Mouse (Mus musculus): ENCODE data around the gene Ppp1ca.

The Ppp1ca gene

DNA sequence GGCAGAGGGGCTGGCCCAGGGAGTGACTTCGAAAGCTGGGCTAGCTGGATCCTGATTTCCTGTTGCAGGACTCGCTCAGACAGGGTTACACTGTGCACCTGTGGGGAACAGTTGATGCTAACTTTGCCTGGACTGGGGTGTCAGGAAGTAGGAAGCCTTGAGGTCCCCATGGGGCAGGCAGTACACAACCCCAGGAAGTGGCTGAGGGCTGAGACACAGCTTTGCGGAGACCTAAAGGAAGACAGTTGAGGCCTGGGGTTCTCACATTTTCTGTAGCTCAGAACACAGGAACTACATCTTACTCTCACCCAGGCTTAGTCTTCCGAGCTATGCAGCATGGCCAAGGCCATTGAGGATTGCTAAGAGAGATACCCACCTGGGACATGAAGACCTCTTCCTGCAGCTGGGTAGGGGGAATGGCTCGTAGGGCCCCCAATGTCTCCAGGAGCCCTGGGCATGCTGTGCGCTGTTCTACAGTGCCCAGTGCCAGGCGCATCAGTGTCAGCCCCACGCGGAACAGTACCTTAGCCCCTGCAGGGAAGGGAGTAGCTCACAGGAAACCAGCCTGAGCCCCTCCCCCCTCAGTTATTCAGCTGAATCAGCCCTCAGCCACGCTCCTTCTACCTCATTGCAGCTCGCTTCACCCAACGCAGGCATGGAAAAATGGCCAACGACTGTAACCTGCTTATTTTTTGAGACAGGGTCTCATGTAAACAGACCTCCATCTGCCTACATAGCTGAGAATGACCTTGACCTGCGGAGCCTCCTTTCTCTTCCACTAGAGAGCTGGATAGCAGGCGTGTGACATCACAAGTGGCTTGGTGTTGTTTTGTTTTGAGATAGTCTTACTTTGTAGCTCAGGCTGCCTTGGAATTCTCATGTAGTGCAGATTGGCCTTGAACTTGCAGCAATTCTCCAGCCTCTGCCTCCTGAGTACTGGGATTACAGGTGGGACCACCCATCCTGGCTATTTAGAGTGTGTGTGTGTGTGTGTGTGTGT is 6.6 kb upstream of the Ppp1ca start:
- DNase-seq (ENCODE audit: low read depth, low spot score), result no peak

DNA sequence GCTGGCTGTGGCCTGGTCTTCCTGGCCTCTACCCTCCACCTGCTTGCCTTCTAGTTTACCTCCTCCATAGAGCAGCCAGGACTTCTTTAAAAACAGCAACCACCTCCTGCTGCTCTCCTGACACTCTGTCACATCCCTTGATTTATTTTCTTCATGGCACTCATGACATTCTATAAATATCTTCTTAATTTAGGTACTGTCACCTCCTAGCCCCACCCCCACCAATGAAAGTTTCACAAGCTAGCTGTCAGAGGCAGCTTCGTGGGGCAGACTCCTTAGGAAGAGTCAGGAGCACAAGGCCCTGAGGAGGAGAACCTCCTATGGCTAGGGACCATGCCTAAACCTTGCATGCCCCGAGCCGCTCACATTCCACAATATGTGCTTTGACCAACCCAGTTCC is 4.6 kb upstream of the Ppp1ca start:
- DNase-seq (ENCODE audit: low read depth, low spot score), result no peak

DNA sequence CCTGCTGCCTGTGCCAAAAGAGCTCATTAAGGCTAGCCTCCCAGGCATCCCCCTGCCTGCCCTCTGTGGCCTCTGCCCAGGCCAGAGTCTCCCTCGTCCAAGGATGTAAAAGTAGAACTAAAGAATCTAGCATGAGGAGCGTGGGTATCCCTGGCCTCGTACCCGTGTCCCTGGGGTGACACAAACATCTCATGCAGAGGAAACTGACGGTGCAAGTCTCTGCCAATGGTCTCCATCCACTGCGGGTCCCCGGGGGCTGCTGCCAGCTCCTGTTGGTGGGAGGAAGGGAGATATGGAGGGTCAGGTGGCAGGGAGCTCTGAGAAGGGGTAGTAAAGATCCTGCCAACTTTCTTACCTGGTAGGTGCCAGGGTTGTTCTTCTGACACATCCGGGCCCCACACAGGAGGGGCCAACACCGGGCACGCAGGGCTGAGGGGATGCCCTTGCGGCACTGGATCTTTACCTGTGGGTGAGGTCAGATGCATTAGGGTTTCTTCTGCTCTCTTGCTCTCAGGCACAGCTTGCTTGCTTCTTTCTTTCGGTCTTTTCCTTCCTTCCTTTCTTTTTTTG is 2.7 kb upstream of the Ppp1ca start:
- no peak for DNase-seq (ENCODE audit: low read depth, low spot score)

DNA sequence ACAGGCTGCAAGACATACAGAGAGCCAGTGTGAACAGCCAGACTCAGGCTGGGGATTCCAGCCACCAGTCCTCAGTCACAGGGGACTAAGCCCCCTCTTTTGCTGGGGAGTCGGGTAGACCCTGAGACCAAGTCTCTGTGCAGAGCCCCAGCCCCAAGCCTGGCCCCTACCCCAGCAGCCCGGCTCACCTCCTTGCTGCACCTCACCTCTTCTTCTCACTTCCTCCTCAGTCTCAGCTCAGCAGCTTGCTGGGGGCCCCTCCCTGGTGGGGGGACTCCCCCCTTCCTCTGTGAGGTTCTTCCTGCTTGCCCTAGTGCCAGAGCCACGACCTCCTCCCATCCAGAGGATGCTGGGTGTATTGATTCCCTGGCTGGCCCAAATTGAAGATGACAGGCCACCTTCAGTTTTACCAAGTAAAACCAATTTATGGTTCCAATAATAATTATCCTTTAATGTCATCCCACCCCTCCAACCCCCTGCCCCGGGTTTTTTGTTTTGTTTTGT is 982 bp upstream of the Ppp1ca start, which contains the start of gene Tbc1d10c:
Tbc1d10c (minus strand) TSS at position 454 of the 504 bp plus-strand sequence.
- DNase-seq (ENCODE audit: low read depth, low spot score), result no peak

DNA sequence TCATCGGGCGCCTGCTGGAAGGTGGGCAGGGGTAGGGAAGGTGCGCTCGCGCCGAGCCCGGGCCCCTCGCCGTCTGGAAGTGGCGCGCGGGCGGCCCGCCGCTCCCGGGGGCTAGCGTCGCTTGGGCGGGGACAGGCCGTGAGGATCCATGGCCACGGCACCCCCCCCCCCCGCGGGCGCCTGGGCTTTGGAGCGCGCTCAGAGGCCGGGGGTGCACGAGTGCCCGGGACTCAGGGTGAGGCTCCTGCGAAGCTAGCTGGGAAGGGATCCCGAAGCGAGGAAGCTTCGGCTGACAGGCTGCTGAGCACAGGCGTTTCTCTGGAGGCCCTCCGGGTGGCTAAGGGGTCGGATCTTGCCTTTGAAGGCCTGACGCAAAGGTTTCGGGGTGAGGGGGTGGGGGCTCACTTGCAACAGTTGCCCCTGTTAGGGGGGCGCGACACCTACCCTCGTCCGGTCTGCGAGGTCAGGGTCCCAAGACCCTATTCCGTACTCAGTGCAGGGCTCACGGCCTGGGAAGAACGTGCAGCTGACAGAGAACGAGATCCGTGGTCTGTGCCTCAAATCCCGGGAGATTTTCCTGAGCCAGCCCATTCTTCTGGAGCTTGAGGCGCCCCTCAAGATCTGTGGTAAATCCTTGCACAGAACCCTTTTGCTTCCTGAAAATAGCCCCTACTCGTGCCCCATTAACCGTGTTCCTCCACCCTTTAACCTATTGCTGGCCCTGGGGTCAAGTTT is 553 bp downstream of the Ppp1ca start:
- no peak for DNase-seq (ENCODE audit: low read depth, low spot score)

DNA sequence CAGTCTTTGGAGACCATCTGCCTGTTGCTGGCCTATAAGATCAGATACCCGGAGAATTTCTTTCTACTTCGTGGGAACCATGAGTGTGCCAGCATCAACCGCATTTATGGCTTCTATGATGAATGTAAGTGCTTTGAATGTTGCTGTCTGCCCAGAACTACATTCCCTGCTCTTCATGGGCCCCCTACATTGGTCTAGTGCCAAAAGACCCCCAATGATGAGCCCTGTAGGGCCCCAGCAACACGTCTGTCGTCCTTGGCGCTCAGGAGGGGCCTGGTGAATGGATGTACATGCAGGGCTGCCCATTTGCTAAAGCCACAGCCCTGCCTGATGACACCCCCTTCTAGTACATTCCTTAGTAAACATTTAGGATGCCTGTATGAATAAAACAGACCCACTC is 1.3 kb downstream of the Ppp1ca start:
- no peak for DNase-seq (ENCODE audit: low read depth, low spot score)

DNA sequence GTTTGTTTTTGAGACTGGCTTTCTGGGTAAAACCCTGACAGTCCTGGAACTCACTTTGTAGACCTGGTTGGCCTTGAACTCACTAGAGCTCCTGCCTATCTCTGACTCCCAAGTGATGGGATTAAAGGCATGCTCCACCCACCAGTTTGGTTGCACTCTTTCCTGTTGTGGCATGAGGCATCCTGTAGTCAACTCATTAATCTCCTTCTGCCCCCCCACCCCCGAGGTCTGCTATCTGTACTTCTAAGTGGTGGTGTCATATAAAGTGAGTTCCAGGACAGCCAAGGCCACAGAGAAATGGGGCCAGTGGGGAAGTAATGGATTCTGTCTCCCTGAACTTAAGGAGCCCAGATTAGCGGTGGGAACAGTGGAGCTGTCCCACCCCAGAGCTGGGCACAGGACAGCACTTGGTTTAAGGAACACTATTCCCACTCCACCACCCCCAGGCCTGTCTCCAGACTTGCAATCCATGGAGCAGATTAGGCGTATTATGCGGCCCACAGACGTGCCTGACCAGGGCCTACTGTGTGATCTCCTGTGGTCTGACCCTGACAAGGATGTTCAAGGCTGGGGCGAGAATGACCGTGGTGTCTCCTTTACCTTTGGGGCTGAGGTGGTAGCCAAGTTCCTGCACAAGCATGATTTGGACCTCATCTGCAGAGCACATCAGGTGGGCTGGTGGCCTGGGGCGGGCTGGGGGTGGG is 2.3 kb downstream of the Ppp1ca start:
- DNase-seq (ENCODE audit: low read depth, low spot score), result no peak

DNA sequence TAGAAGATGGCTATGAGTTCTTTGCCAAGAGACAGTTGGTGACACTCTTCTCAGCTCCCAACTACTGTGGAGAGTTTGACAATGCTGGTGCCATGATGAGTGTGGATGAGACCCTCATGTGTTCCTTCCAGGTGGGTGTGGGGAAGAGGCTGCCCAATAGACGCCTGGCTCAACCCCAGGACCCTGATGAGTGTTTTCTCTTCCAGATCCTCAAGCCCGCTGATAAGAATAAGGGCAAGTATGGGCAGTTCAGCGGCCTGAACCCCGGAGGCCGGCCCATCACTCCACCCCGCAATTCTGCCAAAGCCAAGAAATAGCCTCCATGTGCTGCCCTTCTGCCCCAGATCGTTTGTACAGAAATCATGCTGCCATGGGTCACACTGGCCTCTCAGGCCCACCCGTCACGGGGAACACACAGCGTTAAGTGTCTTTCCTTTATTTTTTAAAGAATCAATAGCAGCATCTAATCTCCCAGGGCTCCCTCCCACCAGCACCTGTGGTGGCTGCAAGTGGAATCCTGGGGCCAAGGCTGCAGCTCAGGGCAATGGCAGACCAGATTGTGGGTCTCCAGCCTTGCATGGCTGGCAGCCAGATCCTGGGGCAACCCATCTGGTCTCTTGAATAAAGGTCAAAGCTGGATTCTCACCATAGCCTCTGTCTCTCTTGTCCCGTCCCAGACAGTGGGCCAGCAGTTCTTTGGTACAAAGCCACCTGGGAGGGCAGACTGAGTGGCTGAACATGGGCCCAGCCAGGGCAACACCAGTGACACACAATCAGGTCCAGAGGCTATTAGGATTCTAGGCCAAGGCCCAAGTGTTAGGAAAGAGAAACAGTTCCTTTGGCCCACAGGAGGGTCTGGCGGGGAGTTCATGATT is 3.1 kb downstream of the Ppp1ca start:
- DNase-seq (ENCODE audit: low read depth, low spot score), result no peak

DNA sequence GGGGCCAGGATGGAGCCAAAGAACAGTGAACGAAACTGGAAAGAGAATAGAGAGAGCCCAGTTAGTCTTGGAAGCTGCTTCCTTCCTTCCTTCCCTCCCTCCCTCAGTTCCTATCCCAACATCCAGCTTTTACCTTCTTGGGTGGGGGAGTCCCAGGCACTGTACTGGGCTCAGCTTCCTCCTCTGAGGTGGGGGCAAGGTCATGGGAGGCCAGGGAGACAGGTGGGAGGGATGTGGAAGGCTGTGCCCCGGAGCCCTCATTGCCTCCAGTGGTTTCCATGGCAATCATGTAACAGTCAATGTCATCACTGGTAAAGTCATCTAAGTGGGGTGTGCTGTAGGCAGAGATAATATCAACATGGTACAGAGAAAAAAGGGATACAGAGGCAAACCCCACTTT is 4.2 kb downstream of the Ppp1ca start:
- DNase-seq (ENCODE audit: low read depth, low spot score), result no peak

DNA sequence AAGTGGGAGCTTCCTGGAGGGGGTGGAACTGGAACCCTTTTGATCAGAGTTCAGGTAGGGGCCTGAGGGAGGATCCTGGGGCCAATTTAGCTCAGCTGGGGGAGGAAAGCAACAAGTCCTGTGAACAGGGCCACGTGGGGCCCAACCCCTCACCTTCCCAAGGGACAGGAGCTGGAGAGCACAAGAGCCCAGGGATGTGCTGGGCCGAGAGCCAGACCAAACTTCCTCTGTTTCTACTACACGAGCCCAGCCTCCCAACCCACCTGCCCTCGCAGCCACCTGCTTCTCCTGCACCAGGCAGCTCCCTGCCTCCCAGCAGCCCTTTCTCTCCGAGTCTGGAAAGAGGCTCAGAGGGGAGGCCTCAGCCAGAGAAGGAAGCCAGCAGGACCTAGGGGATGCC is 4.7 kb downstream of the Ppp1ca start:
- DNase-seq (ENCODE audit: low read depth, low spot score), result no peak

DNA sequence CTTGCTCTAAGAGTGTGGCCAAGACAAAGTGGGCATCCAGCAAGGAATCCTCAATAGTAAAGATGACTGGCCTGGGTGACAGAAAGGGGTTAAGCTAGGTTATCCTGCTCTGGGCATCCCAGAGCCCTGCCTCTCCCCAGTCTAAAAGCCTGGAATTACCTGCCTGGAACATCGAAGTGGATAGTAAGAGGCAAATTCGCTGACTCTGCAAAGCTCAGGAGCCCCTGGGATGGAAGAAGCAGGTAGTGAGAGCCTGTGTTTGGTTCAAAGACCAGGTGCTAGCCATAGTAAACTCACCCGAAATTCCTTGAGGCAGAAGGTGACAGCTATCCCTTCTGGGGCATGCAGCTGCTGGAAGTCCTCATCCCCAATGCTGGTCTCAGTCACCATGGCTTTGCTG is 5.3 kb downstream of the Ppp1ca start:
- DNase-seq (ENCODE audit: low read depth, low spot score), result no peak

DNA sequence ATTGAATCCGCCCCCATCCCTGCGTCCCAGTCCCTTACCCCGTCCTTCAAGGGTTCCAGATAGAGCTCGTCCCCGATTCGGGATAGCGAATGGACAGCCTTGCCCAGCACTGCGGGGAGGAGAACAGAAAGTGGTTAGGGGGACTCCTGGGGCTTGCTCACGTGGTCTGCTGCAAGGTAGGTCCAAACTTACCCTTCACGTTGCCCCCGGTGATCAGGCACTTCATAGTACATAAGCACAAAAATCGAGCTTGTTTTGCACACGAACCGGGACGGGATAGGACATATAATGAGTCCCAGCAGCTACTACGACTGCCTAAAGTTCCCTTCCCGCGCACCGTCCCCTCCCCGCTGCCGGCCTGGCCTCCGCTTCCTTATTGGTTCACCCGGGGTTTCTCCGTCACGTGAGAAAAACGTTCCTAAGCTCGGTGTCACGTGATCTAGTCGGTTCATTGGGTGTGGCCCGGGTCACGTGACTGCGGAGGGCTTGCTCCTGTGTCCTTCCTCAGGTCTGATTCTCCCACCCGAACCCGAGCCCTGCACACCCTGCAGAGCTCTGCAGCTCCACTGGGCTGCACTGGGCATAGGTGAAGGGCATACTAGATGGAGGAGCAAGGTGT is 9.5 kb downstream of the Ppp1ca start, which contains the start of gene Rad9a:
Rad9a (minus strand) TSS at position 372 of the 619 bp plus-strand sequence.
- peak; percentile 92 for DNase-seq (ENCODE audit: low read depth, low spot score)

DNA sequence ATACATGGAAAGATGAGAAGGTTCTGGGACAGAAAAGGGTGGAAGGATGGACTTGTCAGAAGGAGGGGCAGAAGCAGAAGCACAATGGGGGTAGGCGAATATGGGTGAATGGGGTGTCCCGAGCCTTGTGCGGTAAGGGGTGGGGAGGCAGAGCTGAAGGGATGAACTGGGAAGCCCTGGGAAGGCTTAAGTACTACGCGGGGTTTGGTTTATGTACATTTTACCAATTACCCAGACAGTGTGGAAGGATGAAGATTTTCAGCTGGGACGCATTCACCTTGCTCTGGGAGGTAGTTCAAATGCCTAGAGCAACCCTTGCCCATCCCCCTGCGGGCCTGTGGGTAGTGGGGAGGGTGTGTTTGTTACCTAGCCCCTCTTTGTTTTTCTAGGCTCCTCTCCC is 10.3 kb downstream of the Ppp1ca start:
- no peak for DNase-seq (ENCODE audit: low read depth, low spot score)

DNA sequence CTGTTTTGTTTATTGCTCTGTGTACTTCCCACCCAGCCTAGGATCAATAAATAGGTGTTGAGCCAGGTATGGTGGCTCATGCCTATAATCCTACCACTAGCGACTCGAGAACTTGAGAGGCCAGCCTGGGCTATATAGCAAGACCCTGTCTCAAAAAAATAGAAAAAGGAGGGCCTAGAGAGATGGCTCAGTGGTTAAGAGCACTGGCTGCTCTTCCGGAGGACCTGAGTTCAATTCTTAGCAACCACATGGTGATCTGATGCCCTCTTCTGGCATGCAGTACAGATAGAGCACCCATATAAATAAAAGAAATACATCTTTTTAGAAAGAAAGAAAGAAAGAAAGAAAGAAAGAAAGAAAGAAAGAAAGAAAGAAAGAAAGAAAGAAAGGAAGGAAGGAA is 11.3 kb downstream of the Ppp1ca start:
- no peak for DNase-seq (ENCODE audit: low read depth, low spot score)

DNA sequence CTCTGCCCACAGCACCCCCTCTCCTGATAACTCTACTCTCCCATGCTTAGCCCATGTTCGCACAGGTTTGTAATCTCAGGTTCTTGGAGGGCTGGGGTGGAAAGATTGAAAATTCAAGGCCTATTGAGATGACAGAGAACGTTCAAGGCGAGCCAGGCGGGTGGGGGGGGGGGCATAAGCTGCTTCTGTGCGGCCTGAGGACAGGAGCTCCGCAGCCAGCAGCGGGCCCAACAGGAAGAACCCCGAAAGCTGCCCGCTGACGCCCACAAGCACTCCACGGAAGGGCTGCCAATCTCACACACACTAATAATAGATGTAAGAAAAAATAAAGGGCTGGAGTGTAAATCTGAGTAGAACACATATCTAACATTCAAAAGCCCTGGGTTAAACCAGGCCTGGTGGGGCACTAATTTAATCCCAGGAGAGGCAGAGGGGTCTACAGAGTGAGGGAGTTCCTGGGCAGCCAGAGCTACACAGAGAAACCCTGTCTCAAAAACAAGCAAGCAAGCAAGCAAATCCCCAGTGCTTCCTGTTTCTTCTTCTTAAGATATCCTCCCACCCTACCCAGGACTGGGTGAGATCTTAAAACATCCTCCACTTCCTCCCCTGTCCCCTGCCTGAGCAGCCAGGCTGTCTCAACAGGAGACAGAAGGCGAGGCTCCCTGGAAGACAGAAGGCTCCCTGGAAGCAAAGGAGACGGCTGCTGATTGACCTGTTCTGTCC is 11.9 kb downstream of the Ppp1ca start:
- DNase-seq (ENCODE audit: low read depth, low spot score), result no peak

DNA sequence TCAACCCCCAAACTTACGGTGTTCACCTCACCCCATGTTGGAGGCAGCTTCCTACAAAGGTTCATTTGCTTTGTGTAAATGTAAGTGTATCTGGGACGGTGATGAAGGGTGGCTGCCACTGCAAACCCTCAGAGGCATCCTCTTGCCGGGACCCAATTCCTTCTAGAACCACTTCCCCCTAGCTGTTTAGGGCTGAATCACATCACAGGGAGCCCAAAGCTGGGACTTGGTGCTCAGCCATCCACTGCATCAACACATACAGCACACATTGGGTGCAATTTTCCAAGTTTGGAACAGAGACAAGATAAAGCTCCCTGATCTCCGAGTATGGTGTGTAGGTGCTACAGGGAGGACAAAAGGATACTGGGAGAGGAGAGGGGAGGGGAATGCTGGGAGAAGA is 13.0 kb downstream of the Ppp1ca start:
- no peak for DNase-seq (ENCODE audit: low read depth, low spot score)

DNA sequence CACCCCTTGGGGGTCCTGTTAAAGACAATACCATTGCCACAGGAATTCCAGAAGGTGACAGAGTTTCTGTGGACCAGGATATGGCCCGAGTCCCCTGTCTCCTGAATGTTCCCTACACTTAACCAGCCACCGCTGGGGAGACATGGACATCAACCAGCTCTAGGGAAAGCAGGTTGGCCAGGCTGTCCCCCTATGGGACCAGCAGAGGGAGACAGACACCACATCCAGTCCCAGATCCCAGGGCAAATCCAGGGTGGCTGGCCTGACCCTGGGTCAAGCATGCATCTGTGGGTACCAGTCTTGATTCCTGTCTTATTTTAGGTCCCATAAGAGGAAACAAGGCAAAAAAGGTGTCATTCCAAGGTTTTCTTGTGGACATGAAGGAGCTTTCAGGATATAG is 15.1 kb downstream of the Ppp1ca start:
- DNase-seq (ENCODE audit: low read depth, low spot score), result no peak

DNA sequence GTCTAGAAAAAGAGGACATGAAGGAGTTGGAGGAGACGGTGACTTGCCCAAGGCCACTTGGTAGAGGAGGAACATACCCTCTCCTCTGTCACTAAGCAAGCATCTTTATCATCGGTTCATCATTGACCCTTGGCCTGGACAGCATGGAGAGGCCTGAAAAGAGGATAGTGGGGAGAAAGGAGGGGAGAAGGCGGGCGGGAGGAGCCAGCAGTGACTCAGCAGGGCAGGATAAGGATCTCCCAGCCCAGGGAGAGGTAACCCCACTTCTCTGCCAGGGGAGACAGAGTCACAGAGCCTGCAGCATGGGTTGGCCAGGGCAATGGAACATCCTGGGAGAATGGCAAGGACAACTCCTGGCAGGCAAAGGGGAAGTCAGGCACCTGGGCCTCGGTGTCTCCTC is 16.7 kb downstream of the Ppp1ca start:
- no peak for DNase-seq (ENCODE audit: low read depth, low spot score)

DNA sequence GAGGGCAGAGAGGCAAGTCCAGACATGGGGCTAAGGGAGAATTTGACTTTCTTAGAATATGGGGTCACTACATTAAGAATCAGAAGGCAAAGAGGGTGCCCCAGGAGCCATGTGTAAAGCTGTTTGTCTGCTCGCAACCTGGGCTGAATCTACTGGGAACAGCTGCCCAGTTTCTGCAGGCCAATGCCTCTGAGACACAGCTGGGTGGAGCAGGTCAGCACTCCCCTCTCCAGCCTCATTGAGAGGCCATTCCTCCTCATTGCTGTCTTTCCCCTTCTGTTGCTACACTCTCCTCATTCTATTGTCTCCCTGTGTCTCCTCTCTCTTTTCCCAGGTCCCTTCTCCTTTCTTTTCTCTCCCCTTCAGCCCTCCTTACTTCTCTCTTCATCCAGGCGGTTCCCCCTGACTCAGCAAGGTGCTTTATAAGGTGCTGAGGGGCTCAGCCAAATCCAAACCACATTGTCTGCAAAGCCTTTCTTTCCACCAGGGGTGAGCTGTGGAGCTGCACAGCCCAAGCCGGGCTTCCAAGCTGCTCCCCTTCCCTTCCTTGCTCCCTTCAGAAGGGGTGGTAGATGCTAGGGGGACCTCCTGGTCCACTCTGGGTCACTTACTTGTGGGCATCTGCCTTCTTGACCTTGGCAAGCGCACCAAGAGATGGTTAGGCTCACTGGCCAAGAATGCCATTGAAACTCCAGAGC is 20.2 kb downstream of the Ppp1ca start:
- no peak for DNase-seq (ENCODE audit: low read depth, low spot score)
